Mouse (Mus musculus) lung, postnatal 0 days (tissue): ENCODE data around the gene Rhox3h.

ENCODE experiments used
- CTCF ChIP-seq: IDR thresholded peaks from 2 replicates; pipeline ENCODE4 v1.5.1; 2016; ENCODE audit warnings: antibody characterized with exemption, mild to moderate bottlenecking
- EP300 ChIP-seq: IDR thresholded peaks from 2 replicates; pipeline ENCODE4 v1.6.1; 2016; ENCODE audit warnings: antibody characterized with exemption, mild to moderate bottlenecking, control low read depth

GRCm38 (mm10) chrX:37692261-37692660, 23.7 kb upstream of the Rhox3h start:
- TF ChIP-seq CTCF = no peak
- TF ChIP-seq EP300 = no peak
